Mouse (Mus musculus): ENCODE measurements around the gene St6galnac4.
A peak's percentile ranks its signal among the peaks of the same experiment; 100 is the strongest.

St6galnac4 gene

GRCm38 (mm10) chr2:32627266-32628043, 40.6 kb downstream of the St6galnac4 start:
- no peak for DNase-seq (ENCODE audit: low spot score in 2 of 2)

- DNase-seq (ENCODE audit: low spot score in 2 of 2): no peak
Measured at GRCm38 (mm10) chr2:32628044-32628550, 41.2 kb downstream of the St6galnac4 start.

- peak; percentile 54 to 62 for DNase-seq (ENCODE audit: low spot score in 2 of 2)
Measured at GRCm38 (mm10) chr2:32628729-32629128, 41.8 kb downstream of the St6galnac4 start.

- DNase-seq (ENCODE audit: low spot score in 2 of 2): peak in 1 of 2 experiments; percentile 59
Measured at GRCm38 (mm10) chr2:32629276-32629976, 42.5 kb downstream of the St6galnac4 start.

GRCm38 (mm10) chr2:32630036-32630435, 43.1 kb downstream of the St6galnac4 start:
- no peak for DNase-seq (ENCODE audit: low spot score in 2 of 2)

GRCm38 (mm10) chr2:32631046-32631445, 44.2 kb downstream of the St6galnac4 start:
- no peak for DNase-seq (ENCODE audit: low spot score in 2 of 2)

GRCm38 (mm10) chr2:32631737-32632394, 45.0 kb downstream of the St6galnac4 start:
- DNase-seq (ENCODE audit: low spot score in 2 of 2): peak; percentile 55 to 72

- DNase-seq (ENCODE audit: low spot score in 2 of 2): no peak
Measured at GRCm38 (mm10) chr2:32633660-32634059, 46.8 kb downstream of the St6galnac4 start.

- DNase-seq (ENCODE audit: low spot score in 2 of 2): no peak
Measured at GRCm38 (mm10) chr2:32634277-32635105, 47.6 kb downstream of the St6galnac4 start.

- no peak for DNase-seq (ENCODE audit: low spot score in 2 of 2)
Measured at GRCm38 (mm10) chr2:32636617-32637016, 49.7 kb downstream of the St6galnac4 start.

GRCm38 (mm10) chr2:32637778-32638281, 50.9 kb downstream of the St6galnac4 start:
- no peak for DNase-seq (ENCODE audit: low spot score in 2 of 2)

GRCm38 (mm10) chr2:32639632-32640031, 52.7 kb downstream of the St6galnac4 start:
- DNase-seq (ENCODE audit: low spot score in 2 of 2): no peak

GRCm38 (mm10) chr2:32640550-32641051, 53.7 kb downstream of the St6galnac4 start:
- no peak for DNase-seq (ENCODE audit: low spot score in 2 of 2)

- no peak for DNase-seq (ENCODE audit: low spot score in 2 of 2)
Measured at GRCm38 (mm10) chr2:32641810-32642209, 54.9 kb downstream of the St6galnac4 start.

- DNase-seq (ENCODE audit: low spot score in 2 of 2): no peak
Measured at GRCm38 (mm10) chr2:32642813-32643212, 55.9 kb downstream of the St6galnac4 start.

GRCm38 (mm10) chr2:32644083-32644482, 57.2 kb downstream of the St6galnac4 start:
- no peak for DNase-seq (ENCODE audit: low spot score in 2 of 2)

- DNase-seq (ENCODE audit: low spot score in 2 of 2): no peak
Measured at GRCm38 (mm10) chr2:32644799-32645475, 58.0 kb downstream of the St6galnac4 start.

GRCm38 (mm10) chr2:32645647-32646046, 58.8 kb downstream of the St6galnac4 start:
- no peak for DNase-seq (ENCODE audit: low spot score in 2 of 2)

- DNase-seq (ENCODE audit: low spot score in 2 of 2): no peak
Measured at GRCm38 (mm10) chr2:32646379-32647056, 59.6 kb downstream of the St6galnac4 start, which contains the start of gene Eng. Gene Eng, plus strand, starts transcription at chr2:32646595.

GRCm38 (mm10) chr2:32647366-32647765, 60.5 kb downstream of the St6galnac4 start:
- no peak for DNase-seq (ENCODE audit: low spot score in 2 of 2)

Measured in frontal cortex, postnatal 14 days (tissue).